Mouse (Mus musculus): ENCODE measurements around the gene Xndc1. TPM values are rescaled to one million over a fixed set of nuclear protein-coding genes. Genes with fewer than 3 reads are reported as not detected.

Gene Xndc1
- polyA plus RNA-seq, 1 experiment from 2014 or later: 26.3 TPM

DNA sequence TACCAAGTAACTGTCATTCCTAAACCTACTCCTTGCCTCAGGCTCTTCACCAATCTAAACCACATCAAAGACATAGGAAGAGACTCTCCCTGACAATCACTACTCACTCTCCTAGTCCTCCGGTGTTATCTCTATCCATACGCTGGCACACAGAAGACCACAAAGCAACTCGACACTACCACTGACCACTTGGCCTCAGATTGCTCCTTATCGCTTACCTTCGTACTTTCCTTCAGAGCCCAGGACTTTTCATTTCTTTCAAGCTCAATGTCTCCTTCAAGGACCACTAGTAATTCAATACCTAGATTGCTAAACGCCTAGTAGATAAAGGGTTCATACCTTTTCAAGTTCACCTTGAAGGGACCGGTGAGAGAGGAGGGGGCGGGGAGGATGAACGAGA is 1.4 kb upstream of the Xndc1 start:
- Histone ChIP-seq H3K4me1 (ENCODE audit: control insufficient read depth, insufficient read depth, low read length) (peaks cover 9% of the 10 kb centered on the region), H3K9me3 (ENCODE audit: control insufficient read depth, low read depth, low read length) (no peaks in the 10 kb centered on the region), H3K36me3 (ENCODE audit: control insufficient read depth, insufficient read depth, low read length) (peaks cover 9% of the 10 kb centered on the region; the same call in 1 of the 2 replicates), H3K27me3 (ENCODE audit: control insufficient read depth, insufficient read depth, low read length) (no peaks in the 10 kb centered on the region), H3K27ac (ENCODE audit: low read length) (no peak overlapping the region), H3K4me2 (replicated peaks; ENCODE audit: low read depth, low read length) (peak overlapping the region; percentile 61), H3K4me3 (ENCODE audit: low read depth, low read length) (peak overlapping the region; percentile 74), H3K9ac (replicated peaks; ENCODE audit: low read depth, low read length) (no peak overlapping the region)
- ATAC-seq (ENCODE audit: insufficient number of reproducible peaks, insufficient read depth, low FRiP score, low read depth): no peak
- 81% methylated on average over 9 of the region's 9 CpGs for WGBS

DNA sequence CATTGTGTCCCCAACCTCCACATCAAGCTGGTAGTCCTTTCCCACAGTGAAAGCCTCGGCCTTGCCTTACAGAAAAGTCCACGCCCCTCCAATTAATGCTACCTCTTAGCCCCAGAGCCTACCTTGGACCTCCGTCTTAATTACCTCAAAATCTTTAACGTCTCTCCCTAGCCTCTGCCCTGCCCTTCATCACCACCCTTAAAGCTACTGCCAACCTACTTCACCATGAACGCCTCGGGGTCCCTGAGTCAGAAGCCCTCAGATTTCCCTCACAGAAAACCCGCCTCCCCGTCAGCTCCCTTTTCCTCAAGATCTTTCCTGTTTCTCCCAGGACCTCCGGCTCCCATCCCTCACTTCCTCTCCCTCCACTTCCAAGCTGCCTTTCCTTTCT is 661 bp upstream of the Xndc1 start:
- Histone ChIP-seq H3K9ac (replicated peaks; ENCODE audit: low read depth, low read length) (peak overlapping the region; percentile 65), H3K27ac (ENCODE audit: low read length) (peak overlapping the region; percentile 87; the same call in 1 of the 2 replicates), H3K27me3 (ENCODE audit: control insufficient read depth, insufficient read depth, low read length) (no peaks in the 10 kb centered on the region), H3K4me2 (replicated peaks; ENCODE audit: low read depth, low read length) (peak overlapping the region; percentile 61), H3K4me1 (ENCODE audit: control insufficient read depth, insufficient read depth, low read length) (peaks cover 9% of the 10 kb centered on the region), H3K9me3 (ENCODE audit: control insufficient read depth, low read depth, low read length) (no peaks in the 10 kb centered on the region), H3K36me3 (ENCODE audit: control insufficient read depth, insufficient read depth, low read length) (peaks cover 1% of the 10 kb centered on the region; the same call in 1 of the 2 replicates), H3K4me3 (ENCODE audit: low read depth, low read length) (peak overlapping the region; percentile 74)
- ATAC-seq (ENCODE audit: insufficient number of reproducible peaks, insufficient read depth, low FRiP score, low read depth): 0 out of 2 replicates have a peak, but pooled peaks have one; percentile 0
- WGBS: 2% methylated on average over 9 of the region's 9 CpGs

DNA sequence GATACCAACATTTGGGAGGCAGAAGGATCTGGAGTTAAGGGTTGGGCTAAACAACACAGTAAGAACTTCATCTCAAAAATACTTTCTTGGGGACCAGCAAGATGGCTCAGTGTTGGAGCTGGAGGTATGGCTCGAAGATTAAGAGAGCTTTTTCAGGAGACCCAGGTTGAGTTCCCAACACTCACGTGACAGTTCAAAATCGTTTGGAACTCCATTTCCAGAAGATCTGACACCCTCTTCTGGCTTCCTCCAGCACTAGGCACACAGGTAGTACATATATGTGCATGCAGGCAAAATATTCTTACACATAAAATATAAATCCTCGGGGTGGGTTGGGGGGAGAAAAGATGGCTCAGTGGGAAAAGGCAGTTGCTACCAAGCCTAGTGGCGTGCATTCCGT is 1.1 kb downstream of the Xndc1 start:
- WGBS: 71% methylated on average over 6 of the region's 6 CpGs
- peak overlapping the region; percentile 65; the same call in 1 of the 2 replicates for H3K9ac ChIP-seq (replicated peaks; ENCODE audit: low read depth, low read length)
- peak overlapping the region; percentile 87; the same call in 1 of the 2 replicates for H3K27ac ChIP-seq (ENCODE audit: low read length)

DNA sequence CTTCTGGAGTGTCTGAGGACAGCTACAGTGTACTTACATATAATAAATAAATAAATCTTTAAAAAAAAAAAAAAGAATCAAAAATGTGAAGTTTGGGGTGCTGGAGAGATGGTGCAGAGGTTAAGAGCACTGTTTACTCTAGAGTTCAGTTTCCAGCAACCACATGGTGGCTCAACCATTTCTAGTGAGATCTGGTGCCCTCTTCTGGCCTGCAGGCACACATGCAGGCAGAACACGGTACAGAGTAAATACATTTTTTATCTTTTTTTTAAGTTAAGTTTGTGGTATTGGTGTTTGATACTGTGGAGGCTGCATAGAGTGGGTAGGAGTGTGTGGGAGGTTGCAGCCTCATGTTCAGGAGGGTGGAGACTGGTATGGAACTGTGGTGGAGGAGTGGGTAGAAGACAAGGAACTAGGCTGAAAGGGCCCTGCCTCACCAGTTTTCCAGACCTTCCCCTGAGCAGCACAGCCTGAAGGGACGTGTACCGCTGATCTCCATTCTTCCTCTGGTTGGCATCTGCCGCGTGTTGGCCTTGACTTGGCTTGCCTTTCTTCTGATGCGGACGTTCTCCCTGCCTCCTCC is 11.5 kb downstream of the Xndc1 start:
- Histone ChIP-seq H3K4me3 (ENCODE audit: low read depth, low read length) (no peak overlapping the region), H3K9me3 (ENCODE audit: control insufficient read depth, low read depth, low read length) (no peaks in the 10 kb centered on the region), H3K9ac (replicated peaks; ENCODE audit: low read depth, low read length) (no peak overlapping the region), H3K27me3 (ENCODE audit: control insufficient read depth, insufficient read depth, low read length) (no peaks in the 10 kb centered on the region), H3K4me1 (ENCODE audit: control insufficient read depth, insufficient read depth, low read length) (no peaks in the 10 kb centered on the region), H3K4me2 (replicated peaks; ENCODE audit: low read depth, low read length) (no peak overlapping the region), H3K36me3 (ENCODE audit: control insufficient read depth, insufficient read depth, low read length) (peaks cover 79% of the 10 kb centered on the region), H3K27ac (ENCODE audit: low read length) (no peak overlapping the region)
- no peak for ATAC-seq (ENCODE audit: insufficient number of reproducible peaks, insufficient read depth, low FRiP score, low read depth)
- 83% methylated on average over 7 of the region's 7 CpGs for WGBS

More for the DNA sequence above, 1.1 kb downstream of the Xndc1 start:
- Histone ChIP-seq H3K36me3 (ENCODE audit: control insufficient read depth, insufficient read depth, low read length) (no peaks in the 10 kb centered on the region), H3K4me3 (ENCODE audit: low read depth, low read length) (peak overlapping the region; percentile 74), H3K27me3 (ENCODE audit: control insufficient read depth, insufficient read depth, low read length) (no peaks in the 10 kb centered on the region), H3K4me1 (ENCODE audit: control insufficient read depth, insufficient read depth, low read length) (peaks cover 9% of the 10 kb centered on the region), H3K9me3 (ENCODE audit: control insufficient read depth, low read depth, low read length) (no peaks in the 10 kb centered on the region), H3K4me2 (replicated peaks; ENCODE audit: low read depth, low read length) (peak overlapping the region; percentile 59)
- no peak for ATAC-seq (ENCODE audit: insufficient number of reproducible peaks, insufficient read depth, low FRiP score, low read depth)

DNA sequence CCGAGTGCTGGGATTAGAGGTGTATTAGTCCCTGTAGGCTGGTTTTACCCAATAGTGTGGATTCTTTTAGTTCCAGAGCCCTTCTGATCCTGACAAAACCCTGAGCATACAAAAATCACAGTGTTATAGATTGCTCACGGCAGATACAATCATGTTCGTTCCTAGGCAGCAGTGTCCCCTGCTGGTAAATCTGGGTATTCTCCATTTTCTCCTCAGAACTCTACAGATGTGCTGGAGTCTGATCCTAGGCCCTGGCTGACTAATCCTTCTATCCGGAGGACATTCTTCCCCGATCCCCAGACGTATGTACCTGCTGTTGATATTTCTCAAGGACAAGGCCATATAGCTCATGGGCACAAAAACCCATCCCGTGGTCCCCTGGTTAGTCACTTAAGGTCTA is 13.2 kb downstream of the Xndc1 start:
- ATAC-seq (ENCODE audit: insufficient number of reproducible peaks, insufficient read depth, low FRiP score, low read depth): no peak

DNA sequence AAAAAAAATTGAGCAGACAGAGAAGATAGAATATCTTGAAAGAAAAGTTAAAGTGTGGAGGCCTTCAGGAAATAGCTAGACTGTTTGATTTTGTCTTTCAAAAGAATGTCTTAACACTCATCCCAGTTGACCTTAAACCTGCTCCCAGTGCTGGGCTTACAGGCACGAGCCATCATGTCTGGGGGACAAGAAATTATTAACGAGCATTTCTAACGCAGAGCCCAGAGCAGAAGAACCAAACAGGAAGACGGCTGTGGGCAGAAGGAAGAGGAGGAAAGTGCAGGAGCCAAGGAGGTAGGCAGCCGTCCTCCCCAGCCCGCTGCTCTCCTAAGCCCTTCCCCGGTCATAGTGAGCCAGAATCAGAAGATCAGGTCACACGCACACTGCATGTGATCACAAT is 15.0 kb downstream of the Xndc1 start:
- ATAC-seq (ENCODE audit: insufficient number of reproducible peaks, insufficient read depth, low FRiP score, low read depth): no peak
- no peak overlapping the region for H3K9ac ChIP-seq (replicated peaks; ENCODE audit: low read depth, low read length)
- 81% methylated on average over 8 of the region's 8 CpGs for WGBS
- H3K4me1 ChIP-seq (ENCODE audit: control insufficient read depth, insufficient read depth, low read length): no peaks in the 10 kb centered on the region
- H3K4me3 ChIP-seq (ENCODE audit: low read depth, low read length): no peak overlapping the region
- H3K27ac ChIP-seq (ENCODE audit: low read length): no peak overlapping the region
- peaks cover 64% of the 10 kb centered on the region for H3K36me3 ChIP-seq (ENCODE audit: control insufficient read depth, insufficient read depth, low read length)
- H3K9me3 ChIP-seq (ENCODE audit: control insufficient read depth, low read depth, low read length): no peaks in the 10 kb centered on the region
- H3K4me2 ChIP-seq (replicated peaks; ENCODE audit: low read depth, low read length): no peak overlapping the region
- no peaks in the 10 kb centered on the region for H3K27me3 ChIP-seq (ENCODE audit: control insufficient read depth, insufficient read depth, low read length)

More for the DNA sequence above, 13.2 kb downstream of the Xndc1 start:
- H3K9ac ChIP-seq (replicated peaks; ENCODE audit: low read depth, low read length): no peak overlapping the region
- no peak overlapping the region for H3K4me3 ChIP-seq (ENCODE audit: low read depth, low read length)
- H3K27me3 ChIP-seq (ENCODE audit: control insufficient read depth, insufficient read depth, low read length): no peaks in the 10 kb centered on the region
- peaks cover 79% of the 10 kb centered on the region for H3K36me3 ChIP-seq (ENCODE audit: control insufficient read depth, insufficient read depth, low read length)
- no peak overlapping the region for H3K4me2 ChIP-seq (replicated peaks; ENCODE audit: low read depth, low read length)
- no peaks in the 10 kb centered on the region for H3K9me3 ChIP-seq (ENCODE audit: control insufficient read depth, low read depth, low read length)
- H3K4me1 ChIP-seq (ENCODE audit: control insufficient read depth, insufficient read depth, low read length): no peaks in the 10 kb centered on the region
- 75% methylated on average over 7 of the region's 7 CpGs for WGBS
- no peak overlapping the region for H3K27ac ChIP-seq (ENCODE audit: low read length)

DNA sequence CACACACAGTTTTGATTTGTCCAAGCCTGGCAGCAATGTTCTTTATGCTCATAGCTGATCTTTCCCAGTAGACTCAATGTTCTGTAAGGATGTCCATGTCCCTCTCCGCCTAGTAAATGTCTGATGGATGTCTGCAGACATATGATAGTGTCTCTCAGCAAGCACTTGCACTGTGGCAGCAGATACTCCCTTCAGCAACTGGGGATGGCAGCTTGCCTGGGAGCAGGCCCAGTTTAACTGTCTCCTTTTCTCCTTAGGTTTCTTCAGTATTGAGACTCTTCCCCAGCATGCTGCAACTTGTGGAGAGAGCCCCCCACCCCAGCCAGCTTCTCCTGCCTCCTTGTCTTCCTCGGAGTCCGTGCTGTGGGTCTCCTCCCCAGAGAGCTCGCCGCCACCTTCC is 16.5 kb downstream of the Xndc1 start:
- no peaks in the 10 kb centered on the region for H3K4me1 ChIP-seq (ENCODE audit: control insufficient read depth, insufficient read depth, low read length)
- H3K9me3 ChIP-seq (ENCODE audit: control insufficient read depth, low read depth, low read length): no peaks in the 10 kb centered on the region
- WGBS: 96% methylated on average over 5 of the region's 5 CpGs
- H3K9ac ChIP-seq (replicated peaks; ENCODE audit: low read depth, low read length): no peak overlapping the region
- ATAC-seq (ENCODE audit: insufficient number of reproducible peaks, insufficient read depth, low FRiP score, low read depth): no peak
- no peak overlapping the region for H3K4me3 ChIP-seq (ENCODE audit: low read depth, low read length)
- H3K36me3 ChIP-seq (ENCODE audit: control insufficient read depth, insufficient read depth, low read length): peaks cover 55% of the 10 kb centered on the region
- no peak overlapping the region for H3K27ac ChIP-seq (ENCODE audit: low read length)
- H3K27me3 ChIP-seq (ENCODE audit: control insufficient read depth, insufficient read depth, low read length): no peaks in the 10 kb centered on the region
- no peak overlapping the region for H3K4me2 ChIP-seq (replicated peaks; ENCODE audit: low read depth, low read length)

DNA sequence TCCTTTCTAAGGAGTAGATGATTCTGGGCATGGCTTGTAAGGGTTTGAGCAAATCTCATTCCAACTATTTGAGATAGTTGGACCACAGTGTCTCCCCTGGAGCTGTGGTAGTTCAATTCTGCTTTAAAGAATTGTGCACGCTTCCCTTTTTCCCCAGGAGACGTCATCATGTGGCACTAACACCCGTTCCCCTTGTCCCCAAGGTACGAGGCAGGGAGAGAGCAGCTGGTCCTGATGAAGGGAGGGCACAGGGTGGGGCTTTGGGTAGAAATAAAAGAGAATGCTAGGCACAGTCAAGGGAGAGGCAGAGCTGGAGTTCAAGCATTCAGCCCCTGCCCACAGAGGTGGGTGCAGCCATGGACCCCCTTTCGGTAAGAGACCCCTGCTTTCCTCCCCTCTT is 17.5 kb downstream of the Xndc1 start, which contains the start of gene Trpc2:
Gene Trpc2 (plus strand): TSS at position 301 of the 400 bp plus-strand sequence.
- no peaks in the 10 kb centered on the region for H3K9me3 ChIP-seq (ENCODE audit: control insufficient read depth, low read depth, low read length)
- H3K36me3 ChIP-seq (ENCODE audit: control insufficient read depth, insufficient read depth, low read length): peaks cover 45% of the 10 kb centered on the region
- WGBS: 88% methylated on average over 5 of the region's 5 CpGs

More for the DNA sequence above, 17.5 kb downstream of the Xndc1 start, which contains the start of gene Trpc2:
- no peak for ATAC-seq (ENCODE audit: insufficient number of reproducible peaks, insufficient read depth, low FRiP score, low read depth)
- Histone ChIP-seq H3K27ac (ENCODE audit: low read length) (no peak within 1 kb of the TSS), H3K27me3 (ENCODE audit: control insufficient read depth, insufficient read depth, low read length) (no peaks in the 10 kb centered on the region), H3K4me2 (replicated peaks; ENCODE audit: low read depth, low read length) (no peak within 1 kb of the TSS), H3K4me3 (ENCODE audit: low read depth, low read length) (no peak within 1 kb of the TSS), H3K9ac (replicated peaks; ENCODE audit: low read depth, low read length) (no peak within 1 kb of the TSS), H3K4me1 (ENCODE audit: control insufficient read depth, insufficient read depth, low read length) (no peaks in the 10 kb centered on the region)

All from stomach, embryonic 14.5 days (tissue).